Comparison of ENCODE assay signal across 11 mouse cellular contexts in the genomic region with DNA sequence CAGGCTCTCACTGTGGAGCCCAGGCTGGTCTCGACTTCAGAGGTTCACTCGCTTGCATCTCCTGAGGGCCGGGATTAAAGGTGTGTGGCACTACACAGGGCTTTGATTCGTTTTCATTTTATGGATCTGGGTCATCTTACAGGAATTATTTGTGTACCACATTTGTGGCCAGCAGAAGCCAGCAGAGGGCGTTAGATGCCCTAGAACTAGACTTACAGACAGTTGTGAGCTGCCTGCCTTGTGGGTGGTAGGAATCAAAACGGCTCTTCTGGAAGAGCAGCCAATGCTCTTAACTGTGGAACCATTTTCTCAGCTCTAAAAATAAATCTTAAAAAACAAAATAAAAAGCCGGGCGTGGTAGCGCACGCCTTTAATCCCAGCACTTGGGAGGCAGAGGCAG. TPM values are rescaled to one million over a fixed set of nuclear protein-coding genes. Genes with fewer than 3 reads are reported as not detected.
DNase-seq lines count a peak whose midpoint lies in the region; ATAC-seq and TF ChIP-seq lines count a peak whose summit lies in the region.
"Had no signal": no experiment of that assay in that cellular context is flagged by ENCODE, and none has a peak within 500 bp of the region (broad histone marks: within the 10 kb centered on the region; RNA-seq: fewer than 3 reads in every experiment).

No protein-coding gene starts in this region.

- no peak for TF ChIP-seq POLR2A in cerebellum, adult 2 months (IDR thresholded peaks at IDR 0.05; ENCODE audit: borderline replicate concordance, insufficient read depth, low read length)

- H3K4me3 ChIP-seq in cerebellum, adult 2 months (replicated peaks; ENCODE audit: insufficient read depth, low read depth, low read length), result no peak overlapping the region
- H3K4me3 ChIP-seq in neural tube, embryonic 11.5 days (ENCODE audit: low read depth, low read length), result no peak overlapping the region
- H3K4me3 ChIP-seq: erythroblast, embryonic 14.5 days; limb, embryonic 15.5 days; stomach, embryonic 15.5 days had no signal

- H3K36me3 ChIP-seq in neural tube, embryonic 11.5 days (ENCODE audit: control insufficient read depth, insufficient read depth, low read length), result no peaks in the 10 kb centered on the region
- H3K36me3 ChIP-seq: limb, embryonic 15.5 days; stomach, embryonic 15.5 days had no signal

- no peak overlapping the region for H3K9ac ChIP-seq in neural tube, embryonic 11.5 days (ENCODE audit: low read length)
- H3K9ac ChIP-seq: limb, embryonic 15.5 days; stomach, embryonic 15.5 days had no signal

- no peaks in the 10 kb centered on the region for H3K27me3 ChIP-seq in cerebellum, adult 2 months (ENCODE audit: control insufficient read depth, insufficient read depth, low read length)
- H3K27me3 ChIP-seq in neural tube, embryonic 11.5 days (ENCODE audit: control insufficient read depth, insufficient read depth, low read length), result no peaks in the 10 kb centered on the region
- H3K27me3 ChIP-seq: limb, embryonic 15.5 days; stomach, embryonic 15.5 days had no signal

- no peaks in the 10 kb centered on the region for H3K9me3 ChIP-seq in neural tube, embryonic 11.5 days (ENCODE audit: control insufficient read depth, low read length)
- H3K9me3 ChIP-seq: limb, embryonic 15.5 days; stomach, embryonic 15.5 days had no signal

- ATAC-seq in neural tube, embryonic 11.5 days (ENCODE audit: insufficient read depth, low FRiP score, low TSS enrichment), result no peak
- ATAC-seq in erythroblast, adult 5-6 weeks (replicated peaks; ENCODE audit: low FRiP score, poor library complexity, severe bottlenecking), result no peak

- H3K4me2 ChIP-seq in neural tube, embryonic 11.5 days (ENCODE audit: low read depth), result no peak overlapping the region
- H3K4me2 ChIP-seq: limb, embryonic 15.5 days; stomach, embryonic 15.5 days had no signal

- H3K27ac ChIP-seq in cerebellum, adult 2 months (ENCODE audit: insufficient read depth, low read length), result no peak overlapping the region
- no peak overlapping the region for H3K27ac ChIP-seq in neural tube, embryonic 11.5 days (ENCODE audit: low read depth, low read length)
- H3K27ac ChIP-seq: limb, embryonic 15.5 days; stomach, embryonic 15.5 days had no signal

- peak; percentile 75 for TF ChIP-seq CTCF in cerebellum, adult 2 months (IDR thresholded peaks at IDR 0.05; ENCODE audit: borderline replicate concordance, insufficient read depth, low read depth, low read length)

- H3K4me1 ChIP-seq in cerebellum, adult 2 months (ENCODE audit: control insufficient read depth, insufficient read depth, low read length), result 0 out of 2 replicates have a peak, but pooled peaks cover 3% of the 10 kb centered on the region
- no peaks in the 10 kb centered on the region for H3K4me1 ChIP-seq in neural tube, embryonic 11.5 days (ENCODE audit: control insufficient read depth, insufficient read depth, low read length)
- H3K4me1 ChIP-seq: limb, embryonic 15.5 days; stomach, embryonic 15.5 days had no signal

- DNase-seq in adrenal gland, adult (ENCODE audit: inconsistent age in 2 of 2, low spot score in 1 of 2), result peak; percentile 37 to 64
- no peak for DNase-seq in adrenal gland, adult 18-20 months (ENCODE audit: low spot score in 2 of 2)
- peak; percentile 46 for DNase-seq in 3T3-L1 (ENCODE audit: low read depth, low spot score)
- DNase-seq in cerebellum, adult 2 months, result peak; percentile 73 to 74
- peak; percentile 47 for DNase-seq in kidney, postnatal 10 days
- DNase-seq in neural tube, embryonic 11.5 days (ENCODE audit: low spot score), result peak; percentile 69
- DNase-seq in urinary bladder, postnatal 36 days (ENCODE audit: low spot score in 2 of 2), result no peak

- 38% methylated on average over 10 of the region's 10 CpGs for WGBS in cerebellum, adult 2 months
- 42% methylated on average over 10 of the region's 10 CpGs for WGBS in neural tube, embryonic 11.5 days

RNA-seq across cellular contexts. Expression of gene Rce1, which starts 18.8 kb away (rescaled TPM):
- total RNA-seq in adrenal gland, adult 18-20 months (2021), result 10 to 100 TPM; 34.1 to 38.1 TPM
- 58.7 and 60.9 TPM in 2 replicates for polyA plus RNA-seq in cerebellum, adult 2 months (2012; rRNA removed)
- polyA plus RNA-seq in neural tube, embryonic 11.5 days (2014; fragmentation: Nextera tagmentation; extraction: Ambion mirVana), result 68.8 and 73.6 TPM in 2 replicates
- total RNA-seq in erythroblast, adult 5-6 weeks (2015; ENCODE audit: low replicate concordance), result 10.9 and 17.3 TPM in 2 replicates
- total RNA-seq in erythroblast, adult 5-6 weeks (2017; ENCODE audit: low replicate concordance), result 2.9 and 10.6 TPM in 2 replicates

RNA-seq across cellular contexts. Expression of gene Lrfn4, which starts 28.8 kb away (rescaled TPM):
- 1 to 10 TPM; 4.4 to 7.7 TPM for total RNA-seq in adrenal gland, adult 18-20 months (2021)
- polyA plus RNA-seq in cerebellum, adult 2 months (2012; rRNA removed), result 25.7 and 29.5 TPM in 2 replicates
- polyA plus RNA-seq in neural tube, embryonic 11.5 days (2014; fragmentation: Nextera tagmentation; extraction: Ambion mirVana), result 10.0 and 10.5 TPM in 2 replicates
- total RNA-seq in erythroblast, adult 5-6 weeks (2015; ENCODE audit: low replicate concordance), result 0.38 and 0.63 TPM in 2 replicates
- total RNA-seq in erythroblast, adult 5-6 weeks (2017; ENCODE audit: low replicate concordance), result not detected in 2 replicates

RNA-seq across cellular contexts. Expression of gene Gm960, which starts 54.2 kb away (rescaled TPM):
- not detected for total RNA-seq in adrenal gland, adult 18-20 months (2021)
- polyA plus RNA-seq in cerebellum, adult 2 months (2012; rRNA removed), result 4.6 and 5.4 TPM in 2 replicates
- 2.5 and 2.7 TPM in 2 replicates for polyA plus RNA-seq in neural tube, embryonic 11.5 days (2014; fragmentation: Nextera tagmentation; extraction: Ambion mirVana)
- not detected in 2 replicates for total RNA-seq in erythroblast, adult 5-6 weeks (2015; ENCODE audit: low replicate concordance)
- 0.56 TPM in 1 of 2 replicates, not detected in the other for total RNA-seq in erythroblast, adult 5-6 weeks (2017; ENCODE audit: low replicate concordance)

Comparison
In these comparisons a context has a peak if more than half of its experiments do, and no peak if none do; other contexts are left out.
1. DNase-seq: peak in adrenal gland, adult (2 of 2), 3T3-L1 (single experiment), cerebellum, adult 2 months (2 of 2), kidney, postnatal 10 days (single experiment) and neural tube, embryonic 11.5 days (single experiment); none in adrenal gland, adult 18-20 months (0 of 2) and urinary bladder, postnatal 36 days (0 of 2).